Mouse (Mus musculus): ENCODE measurements at regions not wholly inside any gene's neighbourhood (a gene's known extent, or its start where the extent isn't known, plus 50 kb on each side); places are given as distances from the start of the nearest gene placed in this dataset.

DNA sequence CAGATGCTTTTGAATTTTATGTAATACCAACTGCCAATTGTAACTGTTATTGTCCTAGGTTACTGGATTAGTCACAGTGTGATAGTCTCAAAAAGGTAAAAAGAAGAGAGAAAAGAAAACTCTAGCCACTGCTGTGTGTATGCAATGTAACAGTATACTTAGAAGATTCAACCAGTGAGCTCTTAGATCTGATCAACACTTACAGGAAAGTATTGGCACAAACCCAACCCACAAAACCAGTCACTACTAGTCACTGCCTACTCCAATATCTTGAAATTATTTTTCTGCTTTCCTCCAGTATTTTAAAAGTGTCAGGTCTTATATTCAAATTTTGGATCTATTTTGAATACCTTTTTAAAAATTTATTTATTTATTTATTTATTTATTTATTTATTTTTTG lies 52.6 kb upstream of the Tnr start:
- no peak for TF ChIP-seq CTCF (conservative IDR thresholded peaks at IDR 0.05; ENCODE audit: low read length)
- no peak for TF ChIP-seq NANOG (IDR thresholded peaks at IDR 0.05; ENCODE audit: borderline replicate concordance, low read length)
- no peak for TF ChIP-seq POU5F1 (IDR thresholded peaks at IDR 0.05; ENCODE audit: borderline replicate concordance, low read length)

Data from E14TG2a.4 (cell line).